Mouse (Mus musculus) left cerebral cortex, postnatal 25 days (tissue): ENCODE data around the gene Ubtf. TPM values are rescaled to one million over a fixed set of nuclear protein-coding genes. Genes with fewer than 3 reads are reported as not detected.
"Not testable (repeated sequence)": the region's sequence is repeated elsewhere in the genome, so short reads cannot be mapped to it uniquely, and the experiment has no call there.

Experiments
- DNase-seq, 2 experiments: peaks; one replicate each; pipeline ENCODE4 v3.0.0; 2022; ENCODE audit warnings: low spot score in 2 of 2, mixed read lengths in 1 of 2
- intact Hi-C: fragments of 180-260 bp; cut with DNase I; formaldehyde crosslinking; loops from one replicate; pipeline ENCODE4 v1.15.1; 2025
- total RNA-seq, 2 experiments: library from RNA; stranded (reverse); gene quantifications; 2 replicates each; pipeline ENCODE4 v1.2.3; 2021

The Ubtf gene
- 100 to 1,000 TPM; 123 to 127 TPM for total RNA-seq

- DNase-seq: peak; percentile 81 to 90
- intact Hi-C loops: loop anchor here (1.0 kb wide), 2 partner anchors 78 to 89 kb away; no protein-coding TSS in a partner anchor
These were observed at the start of gene Ubtf for GRCm38 (mm10) chr11:102319410-102319792. TSS of gene Ubtf (minus strand) at chr11:102319742.

DNA sequence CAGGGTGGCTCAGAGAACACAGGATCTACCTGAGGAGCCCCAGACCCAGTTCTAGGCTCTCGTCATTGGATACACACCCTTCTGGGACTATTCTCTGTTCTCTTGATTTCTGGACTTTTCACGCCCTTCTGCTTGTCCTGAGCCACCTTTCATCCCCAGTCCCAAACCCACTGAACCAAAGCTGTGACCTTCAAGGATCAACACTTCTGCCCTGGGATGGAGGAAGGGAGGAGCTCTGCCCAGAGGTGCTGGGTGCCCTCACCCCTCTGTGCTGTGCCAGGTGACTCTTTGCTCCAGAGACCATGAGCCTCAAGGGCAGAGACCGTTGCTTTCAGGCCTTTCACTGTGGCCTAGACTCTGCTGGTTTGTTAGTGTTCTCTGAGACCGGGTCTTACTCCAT, 49.7 kb upstream of the Ubtf start:
- no peak for DNase-seq
- intact Hi-C loops: no loop called here

- intact Hi-C loops: no loop called here
- no peak for DNase-seq
These were observed 48.8 kb upstream of the Ubtf start for GRCm38 (mm10) chr11:102368347-102368746.

- intact Hi-C loops: no loop called here
- DNase-seq: no peak
These were observed 48.1 kb upstream of the Ubtf start for GRCm38 (mm10) chr11:102367504-102368280.

- DNase-seq, intact Hi-C loops: not testable (repeated sequence)
These were observed 46.6 kb upstream of the Ubtf start, which contains the start of gene Slc4a1 for GRCm38 (mm10) chr11:102366103-102366502. TSS of gene Slc4a1 (minus strand) at chr11:102366203.

DNA sequence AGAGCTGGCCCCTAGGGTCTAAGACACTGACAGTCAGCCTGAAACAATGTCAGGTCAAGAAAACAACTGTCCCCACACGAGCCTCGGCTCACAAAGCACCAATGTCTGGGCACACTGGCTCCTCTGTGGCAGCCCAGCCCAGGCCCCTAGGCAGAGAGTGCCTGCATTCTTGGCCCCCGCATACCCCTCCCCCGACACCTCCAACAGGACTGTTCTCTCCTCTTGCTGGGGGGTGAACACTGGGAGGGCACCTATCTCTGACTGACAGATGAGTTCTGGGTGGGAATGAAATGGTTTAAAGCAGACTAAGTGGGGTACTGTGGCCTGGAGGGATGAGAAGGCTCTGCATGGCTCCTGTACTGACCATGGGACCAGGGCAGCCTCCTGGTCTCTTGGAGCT, 46.2 kb upstream of the Ubtf start:
- DNase-seq: no peak
- intact Hi-C loops: no loop called here

DNA sequence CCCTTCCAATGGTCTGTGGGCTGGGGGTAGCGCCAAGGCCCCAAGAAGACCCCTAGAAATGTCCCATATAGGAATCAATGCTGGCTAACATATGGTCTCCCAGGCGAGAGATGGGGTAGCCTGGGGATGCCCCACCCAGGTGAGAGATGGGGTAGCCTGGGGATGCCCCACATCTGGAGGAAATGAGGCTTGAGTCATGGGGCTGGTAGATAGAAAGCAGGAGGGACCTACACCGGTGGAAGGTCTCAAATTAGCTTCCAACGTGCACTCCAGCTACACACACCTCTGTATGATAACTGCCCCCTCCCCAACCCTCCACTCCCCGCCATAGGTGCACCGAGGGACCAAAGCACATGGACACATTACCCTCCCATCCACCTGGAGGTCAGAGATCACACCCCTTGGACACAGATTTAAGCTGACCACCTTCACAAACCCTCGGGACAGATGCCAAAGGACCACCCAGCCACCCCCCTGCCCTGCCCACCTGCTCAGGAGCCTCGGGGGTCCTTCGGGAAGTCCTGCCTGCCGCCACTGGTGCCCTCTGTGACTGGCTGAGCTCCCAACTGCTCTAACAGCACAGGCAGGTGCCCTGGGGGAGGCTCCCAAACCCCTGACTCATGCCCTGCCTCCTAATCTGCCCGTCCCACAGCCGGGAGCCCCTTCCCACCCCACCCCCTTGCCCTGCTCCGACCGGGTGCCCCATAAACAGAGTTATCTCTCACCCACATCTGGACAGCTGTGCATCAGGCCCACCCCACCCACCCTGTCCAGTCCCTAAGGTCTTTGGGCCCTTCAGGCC, 45.2 kb upstream of the Ubtf start:
- no peak for DNase-seq
- intact Hi-C loops: no loop called here

- intact Hi-C loops: no loop called here
- DNase-seq: no peak
These were observed 44.1 kb upstream of the Ubtf start for GRCm38 (mm10) chr11:102363623-102364022.

- intact Hi-C loops: no loop called here
- DNase-seq: no peak
These were observed 42.4 kb upstream of the Ubtf start for GRCm38 (mm10) chr11:102361776-102362495.

- intact Hi-C loops: no loop called here
- no peak for DNase-seq
These were observed 38.8 kb upstream of the Ubtf start for GRCm38 (mm10) chr11:102358365-102358764.

DNA sequence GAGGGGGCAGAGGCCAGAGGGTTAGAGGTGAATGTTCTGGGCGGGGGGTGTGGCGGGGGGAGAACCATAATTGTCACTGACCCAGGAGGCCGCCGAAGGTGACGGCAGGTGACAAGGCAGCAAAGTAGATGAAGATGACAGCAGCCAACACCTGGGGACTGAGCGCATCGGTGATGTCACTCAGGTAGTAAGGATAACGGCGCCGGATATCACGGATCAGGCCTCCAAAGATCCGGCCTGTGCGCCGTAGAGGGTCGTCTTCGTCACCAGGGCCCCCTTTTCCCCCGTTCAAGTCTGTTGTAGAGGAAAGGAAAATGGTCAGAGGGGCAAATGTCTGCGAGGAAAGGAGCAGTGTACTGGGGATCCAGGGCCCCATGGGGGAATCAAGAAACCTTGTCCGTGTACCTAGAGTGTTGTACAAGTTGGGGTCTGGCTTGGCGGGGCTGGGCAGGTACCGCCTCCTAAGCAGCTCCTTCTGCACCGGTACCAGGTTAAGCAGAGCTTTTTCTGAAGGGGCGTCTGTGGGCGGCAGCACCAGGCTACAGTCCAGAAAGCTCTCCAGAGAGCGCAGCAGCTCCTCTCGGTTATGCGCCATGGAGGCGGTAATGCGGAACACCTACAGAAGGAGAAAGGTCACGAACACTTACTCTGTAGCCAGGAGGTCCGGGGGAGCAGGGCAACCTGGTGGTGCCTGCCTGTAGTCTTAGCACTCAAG, 37.3 kb upstream of the Ubtf start:
- intact Hi-C loops: no loop called here

GRCm38 (mm10) chr11:102356190-102356589, 36.6 kb upstream of the Ubtf start:
- no peak for DNase-seq
- intact Hi-C loops: no loop called here

More for the DNA sequence above, 37.3 kb upstream of the Ubtf start:
- peak in 1 of 2 experiments; percentile 49 for DNase-seq

DNA sequence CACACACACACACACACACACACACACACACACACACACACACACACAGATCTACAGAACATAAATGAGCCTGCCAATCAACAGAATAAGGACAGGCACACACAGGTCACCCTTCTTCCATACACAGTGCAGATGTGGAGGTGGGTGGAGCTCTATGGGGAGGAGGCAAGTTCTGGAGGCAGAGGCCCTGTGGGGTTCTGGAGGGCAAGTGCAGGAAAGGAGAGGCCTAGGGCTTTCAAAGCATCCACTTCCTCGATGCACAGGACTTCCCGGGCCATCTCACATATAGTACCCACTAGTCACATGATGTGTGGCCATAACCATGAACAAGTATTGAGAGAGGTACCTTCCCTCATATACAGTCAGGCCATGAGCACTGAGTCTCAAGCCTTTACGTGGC, 36.0 kb upstream of the Ubtf start:
- intact Hi-C loops: no loop called here

GRCm38 (mm10) chr11:102353021-102353431, 33.5 kb upstream of the Ubtf start:
- no peak for DNase-seq

More for the DNA sequence above, 36.0 kb upstream of the Ubtf start:
- no peak for DNase-seq

DNA sequence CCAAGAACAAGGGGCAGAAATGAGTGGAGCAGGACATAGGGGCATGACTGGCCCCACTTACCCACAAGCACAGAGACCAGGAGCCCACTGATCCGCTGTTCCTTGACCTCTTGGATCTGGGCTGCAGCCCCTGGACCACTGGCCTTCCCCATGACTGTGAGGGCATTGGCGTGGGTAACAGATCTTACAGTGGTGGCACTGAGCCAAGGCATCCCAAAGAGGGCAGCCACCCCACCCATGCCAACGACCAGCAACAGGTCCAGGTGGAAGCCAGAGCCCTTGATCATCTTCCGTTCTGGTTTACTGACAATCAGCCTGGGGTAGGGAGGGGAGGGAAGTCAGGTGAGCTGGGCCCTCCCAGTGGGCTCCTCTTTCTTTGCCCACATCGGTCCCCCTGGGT, 32.8 kb upstream of the Ubtf start:
- intact Hi-C loops: no loop called here
- DNase-seq: no peak

More at GRCm38 (mm10) chr11:102353021-102353431, 33.5 kb upstream of the Ubtf start:
- intact Hi-C loops: no loop called here

DNA sequence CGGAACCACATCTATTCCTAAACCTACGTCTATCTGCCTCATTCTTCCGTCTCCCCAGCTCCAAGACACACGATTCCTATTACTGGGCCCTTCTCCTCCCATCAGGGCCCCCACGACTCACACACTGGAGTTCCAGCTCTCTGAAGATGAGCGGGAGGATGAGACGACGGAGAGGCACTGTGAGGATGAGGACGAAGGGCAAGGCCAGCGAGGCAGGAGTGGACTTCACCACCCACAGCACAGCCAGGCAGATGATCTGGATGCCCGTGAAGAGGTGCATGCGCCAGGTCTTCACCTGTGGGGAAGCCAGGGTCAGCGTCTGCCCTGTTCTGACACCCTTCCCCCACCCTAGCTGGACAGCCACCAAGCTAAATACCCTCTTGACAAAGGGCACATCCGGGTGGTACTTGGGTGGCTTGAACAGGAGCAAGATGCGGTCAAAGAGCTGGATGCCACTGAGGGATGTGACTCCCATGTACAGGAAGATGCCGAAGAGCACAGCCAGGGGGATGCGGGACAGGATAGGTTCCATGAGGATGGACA, 31.5 kb upstream of the Ubtf start:
- DNase-seq: no peak
- intact Hi-C loops: no loop called here

DNA sequence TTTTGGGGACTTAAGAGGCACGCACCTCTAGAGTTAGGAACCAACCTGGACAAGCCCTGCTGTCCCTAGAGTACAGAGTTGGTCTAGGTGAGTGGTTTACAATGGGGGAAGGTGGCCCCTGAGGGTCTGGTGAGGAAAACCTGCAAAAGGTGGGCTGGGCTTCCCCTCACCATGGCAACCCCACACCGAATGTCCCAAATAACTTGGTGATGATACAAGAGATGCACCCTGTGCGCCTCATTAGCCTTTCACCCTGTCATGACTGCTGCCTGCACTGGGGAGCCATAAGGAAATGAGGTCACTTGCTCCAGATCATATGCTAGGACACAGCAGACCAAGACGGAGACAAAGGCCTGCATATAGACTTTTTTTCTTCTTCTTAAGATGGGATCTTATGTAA, 30.9 kb upstream of the Ubtf start:
- DNase-seq: no peak
- intact Hi-C loops: no loop called here

- DNase-seq: no peak
- intact Hi-C loops: no loop called here
These were observed 29.8 kb upstream of the Ubtf start for GRCm38 (mm10) chr11:102349189-102349954.
